Mouse (Mus musculus) embryonic fibroblast, embryonic 13.5 days (primary cell): Measurements from ENCODE around the gene 9530053A07Rik.

Experiments used
- CTCF ChIP-seq: IDR thresholded peaks from 2 replicates; pipeline ENCODE4 v1.5.1; 2011; ENCODE audit warnings: mild to moderate bottlenecking, control low read depth, low read length, moderate library complexity, borderline replicate concordance; ENCODE audit not compliant: insufficient read depth
- POLR2A ChIP-seq: IDR thresholded peaks from 2 replicates; pipeline ENCODE4 v1.6.1; 2011; ENCODE audit warnings: low read depth, mild to moderate bottlenecking, control low read depth, low read length, moderate library complexity

- TF ChIP-seq CTCF: no peak
- TF ChIP-seq POLR2A: no peak
Measured at GRCm38 (mm10) chr7:28206044-28206600, 76.9 kb downstream of the 9530053A07Rik start.
